Mouse (Mus musculus) kidney, postnatal 0 days (tissue): ENCODE measurements around the gene Cmya5. TPM values are rescaled to one million over a fixed set of nuclear protein-coding genes. Genes with fewer than 3 reads are reported as not detected.

Experiments used
- ATAC-seq: fragments of 200-750 bp; cut with Nextera tagmentation; replicated peaks from 2 replicates; pipeline ENCODE4 v1.8.0; 2017; ENCODE audit warnings: low read depth, moderate number of reproducible peaks, moderate TSS enrichment, moderate library complexity; ENCODE audit not compliant: low FRiP score
- DNase-seq: peaks from one replicate; pipeline ENCODE4 v3.0.0-alpha.2; 2016; ENCODE audit warnings: low spot score
- H3K27ac ChIP-seq: fragments of 300-500 bp; sonication (generic); 2 replicates; pipeline ENCODE4 v1.5.1; 2014; ENCODE audit warnings: mild to moderate bottlenecking
- H3K27me3 ChIP-seq: fragments of 300-500 bp; sonication (generic); 2 replicates; pipeline ENCODE4 v1.6.1; 2014; ENCODE audit warnings: low read length, mixed read lengths; ENCODE audit not compliant: insufficient read depth
- H3K36me3 ChIP-seq: fragments of 300-500 bp; sonication (generic); 2 replicates; pipeline ENCODE4 v1.6.1; 2014; ENCODE audit warnings: low read length, mixed read lengths; ENCODE audit not compliant: insufficient read depth
- H3K4me1 ChIP-seq: fragments of 300-500 bp; sonication (generic); replicated peaks from 2 replicates; pipeline ENCODE4 v1.6.1; 2014; ENCODE audit warnings: antibody characterized with exemption, low read length, mixed read lengths; ENCODE audit not compliant: insufficient read depth
- H3K4me2 ChIP-seq: fragments of 300-500 bp; sonication (generic); 2 replicates; pipeline ENCODE4 v1.6.1; 2014; ENCODE audit warnings: mild to moderate bottlenecking, low read length, moderate library complexity, mixed read lengths
- H3K4me3 ChIP-seq: fragments of 300-500 bp; sonication (generic); replicated peaks from 2 replicates; pipeline ENCODE4 v1.5.1; 2014; ENCODE audit warnings: low read depth, low read length
- H3K9ac ChIP-seq: fragments of 300-500 bp; sonication (generic); 2 replicates; pipeline ENCODE4 v1.6.1; 2014; ENCODE audit warnings: low read depth, low read length
- H3K9me3 ChIP-seq: fragments of 300-500 bp; sonication (generic); replicated peaks from 2 replicates; pipeline ENCODE4 v1.6.1; 2016; ENCODE audit warnings: low read length, inconsistent platforms, mixed read lengths
- CTCF ChIP-seq: IDR thresholded peaks from 2 replicates; pipeline ENCODE4 v1.5.1; 2016; ENCODE audit warnings: antibody characterized with exemption, low read depth, mild to moderate bottlenecking, moderate library complexity
- WGBS: fragments of 180-500 bp; shearing (Covaris S2); extraction: QIAGEN DNeasy Blood & Tissue Kit; methylation state at CpG from one replicate; pipeline ENCODE4 v1.1.7; 2014; 5-methylcytosine and 5-hydroxymethylcytosine counted together
- polyA plus RNA-seq: library from polyadenylated mRNA; unstranded; fragments of >200 nt; fragmentation: Nextera tagmentation; extraction: Ambion mirVana; gene quantifications from 2 replicates; pipeline ENCODE4 v1.2.1, GENCODE M21; 2015

Cmya5 gene
- polyA plus RNA-seq, 1 experiment from 2014 or later, result 0.07 TPM

DNA sequence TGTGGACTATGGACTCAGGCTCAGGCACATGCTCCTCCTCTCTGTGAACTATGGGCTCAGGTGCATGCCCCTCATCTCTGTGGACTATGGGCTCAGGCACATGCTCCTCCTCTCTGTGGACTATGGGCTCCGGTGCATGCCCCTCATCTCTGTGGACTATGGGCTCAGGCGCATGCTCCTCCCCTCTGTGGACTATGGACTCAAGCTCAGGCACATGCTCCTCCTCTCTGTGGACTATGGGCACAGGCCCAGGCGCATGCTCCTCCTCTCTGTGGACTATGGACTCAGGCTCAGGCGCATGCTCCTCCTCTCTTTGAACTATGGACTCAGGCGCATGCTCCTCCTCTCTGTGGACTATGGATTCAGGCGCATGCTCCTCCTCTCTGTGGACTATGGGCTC lies 47.9 kb downstream of the Cmya5 start:
- no peak overlapping the region for H3K4me3 ChIP-seq
- no peak for TF ChIP-seq CTCF
- H3K36me3 ChIP-seq, result no peaks in the 10 kb centered on the region
- WGBS, result 94% methylated on average over 6 of the region's 6 CpGs
- H3K27ac ChIP-seq, result no peak overlapping the region
- no peaks in the 10 kb centered on the region for H3K9me3 ChIP-seq
- peak; percentile 25; the same call in 1 of the 2 replicates for ATAC-seq
- H3K4me2 ChIP-seq, result no peak overlapping the region
- no peak for DNase-seq
- no peaks in the 10 kb centered on the region for H3K4me1 ChIP-seq
- H3K9ac ChIP-seq, result no peak overlapping the region
- no peaks in the 10 kb centered on the region for H3K27me3 ChIP-seq

DNA sequence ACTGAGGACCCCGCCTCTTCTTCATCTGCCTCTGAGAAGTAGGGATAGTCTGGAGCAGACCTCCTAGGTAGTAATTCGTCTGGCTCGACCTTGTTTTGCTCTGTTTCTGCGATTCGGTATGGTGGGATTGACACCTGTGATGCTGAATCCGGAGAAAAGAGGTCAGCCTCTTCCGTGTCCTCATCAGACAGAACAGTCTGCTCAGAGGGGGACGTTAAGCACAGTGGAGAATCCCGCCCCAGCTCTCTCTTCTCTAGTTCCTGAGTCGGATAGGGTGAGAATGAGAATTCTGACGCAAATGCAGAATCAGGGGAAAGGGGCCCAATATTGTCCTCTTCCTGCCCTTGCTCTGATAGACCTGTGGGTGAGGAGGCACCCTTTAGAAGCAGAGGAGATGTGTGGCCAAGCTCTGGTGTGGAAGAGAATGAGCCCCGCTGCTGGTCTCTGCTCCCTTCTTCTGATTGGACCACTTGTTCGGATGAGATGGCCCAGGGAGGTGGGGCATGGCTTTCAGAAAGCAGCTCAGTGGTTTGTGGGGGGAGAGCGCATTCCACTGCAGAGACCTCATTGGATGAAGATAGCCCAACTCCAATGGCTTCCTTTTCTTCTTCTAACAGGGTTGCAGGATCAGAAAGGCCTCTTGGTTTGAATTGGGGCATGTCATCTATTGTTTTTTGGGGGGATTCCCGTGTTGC lies 49.3 kb downstream of the Cmya5 start:
- no peaks in the 10 kb centered on the region for H3K27me3 ChIP-seq
- H3K4me1 ChIP-seq, result no peaks in the 10 kb centered on the region
- no peak overlapping the region for H3K4me3 ChIP-seq
- ATAC-seq, result no peak
- H3K27ac ChIP-seq, result no peak overlapping the region
- H3K4me2 ChIP-seq, result no peak overlapping the region
- no peaks in the 10 kb centered on the region for H3K36me3 ChIP-seq
- WGBS, result 90% methylated on average over 15 of the region's 15 CpGs
- no peak for TF ChIP-seq CTCF
- no peaks in the 10 kb centered on the region for H3K9me3 ChIP-seq
- H3K9ac ChIP-seq, result no peak overlapping the region
- DNase-seq, result no peak

DNA sequence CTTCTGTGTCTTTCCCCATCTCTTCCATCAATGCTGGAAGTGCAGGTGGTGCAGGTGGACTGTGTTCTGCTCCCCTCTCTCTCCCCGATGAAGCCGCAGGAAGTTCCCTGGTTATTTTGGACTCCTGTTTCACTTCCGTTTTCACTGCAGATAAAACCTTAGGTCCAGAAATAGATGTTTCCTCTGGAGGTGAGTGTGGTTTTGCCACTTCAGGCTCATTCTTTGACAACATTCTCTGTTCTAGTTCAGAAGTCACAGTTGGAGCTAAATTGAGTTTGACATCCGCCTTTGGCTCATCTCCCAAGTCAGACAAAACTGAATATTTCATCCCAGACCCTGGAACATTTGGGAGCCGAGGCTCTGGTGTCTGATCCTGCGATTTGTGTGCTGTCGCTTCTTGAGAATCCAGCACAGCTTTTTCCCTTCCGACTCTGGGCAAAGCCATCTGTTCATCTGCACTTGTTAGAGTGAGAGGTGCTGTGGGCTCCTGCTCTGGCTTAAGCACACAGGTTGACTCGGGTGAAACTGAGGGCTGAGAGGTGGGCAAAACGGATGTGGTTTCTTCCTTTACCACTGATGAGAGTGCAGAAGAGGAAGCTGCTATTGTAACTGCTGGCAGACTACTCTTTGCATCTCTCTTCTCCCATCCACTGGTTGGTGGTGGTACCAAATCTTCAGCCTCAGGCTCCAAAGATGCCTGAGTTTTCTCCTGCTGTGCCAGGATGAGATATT lies 50.2 kb downstream of the Cmya5 start:
- no peak for DNase-seq
- Histone ChIP-seq H3K27ac (no peak overlapping the region), H3K9me3 (no peaks in the 10 kb centered on the region), H3K4me1 (no peaks in the 10 kb centered on the region), H3K27me3 (no peaks in the 10 kb centered on the region), H3K4me2 (no peak overlapping the region), H3K9ac (no peak overlapping the region), H3K36me3 (no peaks in the 10 kb centered on the region), H3K4me3 (no peak overlapping the region)
- no peak for TF ChIP-seq CTCF
- 74% methylated on average over 10 of the region's 10 CpGs for WGBS
- no peak for ATAC-seq

DNA sequence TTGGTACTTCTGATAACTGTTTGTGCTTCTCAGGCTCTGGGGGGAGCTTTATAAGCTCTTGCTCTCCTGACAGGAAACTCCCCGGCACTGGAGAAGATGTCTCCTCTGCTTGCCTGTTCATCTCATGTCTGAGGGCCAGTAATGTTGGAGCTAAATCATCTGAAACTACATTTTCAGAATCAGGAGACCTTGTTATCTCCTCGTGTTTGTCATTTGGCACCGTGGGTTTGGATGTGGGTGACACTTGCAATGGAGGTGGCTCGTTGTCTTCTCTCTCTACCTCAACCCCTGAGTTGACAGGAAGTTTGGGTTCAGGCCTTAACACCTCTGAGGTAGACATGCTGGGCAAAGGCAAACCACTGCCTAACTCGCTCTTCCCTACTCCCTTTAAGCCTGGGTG lies 50.8 kb downstream of the Cmya5 start:
- no peaks in the 10 kb centered on the region for H3K27me3 ChIP-seq
- 90% methylated on average over 5 of the region's 5 CpGs for WGBS
- no peak overlapping the region for H3K9ac ChIP-seq
- H3K36me3 ChIP-seq, result no peaks in the 10 kb centered on the region
- H3K27ac ChIP-seq, result no peak overlapping the region
- H3K4me1 ChIP-seq, result no peaks in the 10 kb centered on the region
- ATAC-seq, result no peak
- no peak for TF ChIP-seq CTCF
- no peaks in the 10 kb centered on the region for H3K9me3 ChIP-seq
- no peak overlapping the region for H3K4me3 ChIP-seq
- no peak overlapping the region for H3K4me2 ChIP-seq
- no peak for DNase-seq

DNA sequence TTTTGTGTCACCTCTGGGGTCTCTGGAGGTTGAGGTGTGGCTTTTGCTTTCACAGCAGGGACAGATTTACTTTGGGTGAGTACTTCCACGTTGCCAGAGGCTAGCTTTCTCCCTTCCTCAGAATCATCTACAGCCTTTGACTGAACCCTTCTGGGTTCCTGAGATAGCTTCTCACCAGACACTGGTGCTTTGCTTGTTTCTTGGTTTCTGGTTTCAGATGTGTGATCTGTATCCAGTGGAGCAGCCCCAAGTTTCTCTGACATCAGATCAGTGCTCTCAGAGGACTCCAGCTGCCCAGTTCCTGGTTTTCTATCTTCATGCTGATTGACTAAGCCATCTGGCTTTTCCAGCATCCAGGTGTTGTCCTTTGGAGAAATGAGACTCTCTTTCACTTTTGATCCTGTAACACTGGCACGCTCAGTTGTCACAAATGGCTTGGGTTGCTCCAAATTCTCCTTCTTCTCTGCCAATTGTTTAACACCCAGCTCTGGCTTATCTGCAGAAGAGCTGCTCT lies 51.6 kb downstream of the Cmya5 start:
- no peaks in the 10 kb centered on the region for H3K27me3 ChIP-seq
- DNase-seq (no peak), ATAC-seq (no peak)
- no peak overlapping the region for H3K4me2 ChIP-seq
- H3K27ac ChIP-seq, result no peak overlapping the region
- TF ChIP-seq CTCF, result no peak
- no peak overlapping the region for H3K9ac ChIP-seq
- H3K4me1 ChIP-seq, result no peaks in the 10 kb centered on the region
- no peaks in the 10 kb centered on the region for H3K36me3 ChIP-seq
- H3K4me3 ChIP-seq, result no peak overlapping the region
- no peaks in the 10 kb centered on the region for H3K9me3 ChIP-seq
- 54% methylated on average over 2 of the region's 2 CpGs for WGBS

DNA sequence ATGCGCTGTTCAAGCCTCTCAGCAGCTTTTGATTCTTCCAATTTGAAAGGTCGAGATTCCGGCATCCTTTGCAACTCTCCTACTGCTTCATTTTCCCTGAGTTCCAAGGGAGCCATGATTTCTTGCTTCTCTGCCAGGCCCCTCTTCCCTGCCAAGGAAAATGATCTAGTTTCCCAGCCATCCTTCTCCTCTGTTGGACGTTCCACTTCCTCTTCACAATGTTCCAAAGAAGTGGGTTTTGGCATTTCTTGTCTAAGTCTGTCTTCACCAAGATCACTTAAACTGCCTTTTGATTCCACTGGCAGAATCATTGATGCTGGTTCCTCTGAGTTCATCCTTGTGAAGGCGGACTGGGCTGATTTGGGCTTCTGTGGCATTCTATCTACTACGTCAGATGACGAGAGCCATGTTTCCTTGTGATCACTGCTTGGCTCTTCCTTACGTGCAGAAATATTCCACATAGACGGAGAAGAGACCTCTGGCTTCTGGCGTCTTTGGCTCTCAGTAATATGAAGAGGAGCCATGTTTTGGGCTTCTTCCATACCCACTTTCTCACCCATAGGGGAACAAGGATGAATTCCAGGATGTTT lies 52.6 kb downstream of the Cmya5 start:
- Histone ChIP-seq H3K27me3 (no peaks in the 10 kb centered on the region), H3K9ac (no peak overlapping the region), H3K27ac (no peak overlapping the region), H3K4me3 (no peak overlapping the region), H3K4me2 (no peak overlapping the region), H3K36me3 (no peaks in the 10 kb centered on the region), H3K4me1 (no peaks in the 10 kb centered on the region), H3K9me3 (no peaks in the 10 kb centered on the region)
- DNase-seq, result no peak
- WGBS, result 90% methylated on average over 10 of the region's 10 CpGs
- ATAC-seq, result no peak
- TF ChIP-seq CTCF, result no peak
